Mouse (Mus musculus): ENCODE measurements around the gene Usp16. TPM values are rescaled to one million over a fixed set of nuclear protein-coding genes. Genes with fewer than 3 reads are reported as not detected.

Usp16 gene
- 21.5 and 28.8 TPM in 2 replicates for polyA plus RNA-seq (2012; rRNA removed)

DNA sequence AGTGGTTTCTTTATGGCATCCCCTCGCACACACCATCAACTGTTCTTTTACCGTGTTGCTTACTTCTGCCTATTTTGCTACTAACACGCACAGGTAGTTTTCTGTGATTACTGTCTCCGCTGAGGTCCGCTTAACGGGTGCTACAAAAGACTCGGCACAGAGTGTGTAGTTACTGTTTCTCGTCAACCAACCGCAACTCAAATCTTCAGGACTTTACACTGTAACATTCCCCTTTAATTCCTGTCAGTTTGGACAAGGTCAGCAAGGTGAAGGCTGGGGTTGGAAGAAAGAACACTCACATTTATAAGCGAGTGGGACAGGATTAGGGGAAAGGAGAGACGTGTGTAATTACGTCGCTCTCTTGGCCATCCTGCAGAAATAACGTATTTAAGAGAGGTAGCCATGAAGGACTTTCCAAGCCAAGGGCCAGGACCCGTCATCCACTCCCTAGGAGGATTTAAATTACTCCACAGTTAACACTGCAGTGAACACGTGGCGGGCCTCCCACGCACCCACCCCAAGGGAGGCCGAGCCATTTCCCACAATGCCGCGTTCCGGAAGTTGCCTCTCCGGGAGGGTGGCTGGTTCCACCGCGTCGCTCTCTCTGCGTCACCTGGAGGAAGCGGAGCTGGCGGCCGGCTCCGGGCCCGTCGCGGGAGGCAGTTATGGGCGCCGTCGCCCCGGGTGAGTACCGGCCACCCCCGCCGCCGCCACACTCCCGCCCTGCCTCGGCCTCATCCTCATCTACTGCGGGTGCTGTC lies at the start of gene Usp16:
Gene Usp16 (plus strand): TSS at position 285 of the 761 bp plus-strand sequence.
- peak; percentile 41 for DNase-seq (ENCODE audit: low read depth)

DNA sequence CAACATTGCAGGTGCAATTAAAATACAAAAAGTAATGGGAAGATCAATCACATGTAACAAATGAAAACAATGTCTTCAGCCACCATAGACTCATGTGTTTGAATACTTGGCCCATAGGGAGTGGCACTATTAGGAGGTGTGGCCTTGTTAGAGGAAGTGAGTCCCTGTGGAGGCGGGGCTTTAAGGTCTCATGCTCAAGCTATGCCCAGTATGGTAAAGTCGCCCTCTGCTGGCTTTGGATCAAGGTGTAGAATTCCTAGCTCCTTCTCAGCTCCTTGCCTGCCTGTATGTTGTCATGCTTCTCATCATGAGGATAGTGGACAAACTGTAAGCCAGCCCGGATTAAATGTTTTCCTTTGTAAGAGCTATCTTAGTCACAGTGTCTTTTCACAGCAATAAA lies 49.5 kb upstream of the Usp16 start:
- no peak for DNase-seq (ENCODE audit: low read depth)

DNA sequence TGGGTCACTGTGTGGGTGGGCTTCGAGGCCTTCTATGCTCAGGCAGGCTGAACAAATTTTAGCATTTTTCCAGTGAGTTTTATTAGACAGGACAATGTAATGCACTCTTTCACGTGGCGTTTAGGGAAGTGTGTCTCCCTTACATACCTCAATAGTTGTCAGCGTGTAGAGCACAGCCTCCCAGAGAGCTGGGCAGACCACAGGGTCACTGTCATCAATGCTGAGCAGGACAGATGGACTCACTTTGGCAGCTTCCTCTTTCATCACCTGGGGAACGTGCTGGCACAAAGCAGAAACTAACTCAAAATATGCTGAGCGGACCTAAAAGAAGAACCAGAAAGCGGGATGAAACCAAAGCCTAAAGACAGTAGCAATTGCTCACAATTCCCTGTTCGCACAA lies 33.8 kb upstream of the Usp16 start:
- DNase-seq (ENCODE audit: low read depth) = no peak

DNA sequence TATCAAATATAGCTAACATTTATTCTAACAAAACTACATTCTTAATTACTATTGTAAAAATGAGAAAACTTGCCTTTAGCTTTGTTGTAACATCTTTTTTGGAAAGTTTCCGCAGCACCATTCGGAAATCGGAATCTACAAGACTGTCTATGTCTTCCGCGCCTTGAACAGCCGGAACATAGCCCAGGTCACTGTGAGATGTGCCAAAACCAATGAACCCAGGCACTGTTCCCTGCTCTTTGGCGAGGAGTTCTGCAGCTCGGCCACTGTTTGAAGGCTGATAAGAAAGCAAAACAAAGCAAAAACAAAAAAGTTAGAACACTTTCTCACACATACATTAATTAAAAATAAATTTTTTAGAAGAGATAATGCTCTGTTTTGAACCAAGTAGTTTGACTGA lies 27.0 kb upstream of the Usp16 start:
- DNase-seq (ENCODE audit: low read depth) = no peak

- DNase-seq (ENCODE audit: low read depth) = peak; percentile 88
Observed at GRCm38 (mm10) chr16:87432033-87432814, 22.3 kb upstream of the Usp16 start, which contains the start of gene Ltn1. Gene Ltn1, minus strand, starts transcription at chr16:87432612.

GRCm38 (mm10) chr16:87434266-87434665 lies 20.2 kb upstream of the Usp16 start:
- DNase-seq (ENCODE audit: low read depth) = no peak

DNA sequence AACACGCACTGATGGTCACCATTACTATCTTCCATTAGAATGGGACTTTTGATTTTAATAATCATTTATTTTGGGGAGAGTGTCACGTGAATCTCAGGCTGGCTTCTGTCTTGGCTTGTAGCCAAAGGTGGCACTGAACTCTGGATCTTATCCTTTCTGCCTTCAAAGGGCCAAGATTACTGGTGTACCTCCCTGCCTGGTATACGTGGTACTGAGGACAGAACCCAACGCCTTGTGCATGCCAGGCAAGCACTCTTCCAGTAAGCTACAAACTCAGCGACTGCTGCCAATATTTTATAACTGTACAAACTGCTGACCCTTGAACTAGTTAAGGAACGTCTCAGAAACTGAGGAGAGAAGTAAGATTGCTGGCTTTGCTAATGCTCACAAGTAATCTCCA lies 19.6 kb upstream of the Usp16 start:
- DNase-seq (ENCODE audit: low read depth) = no peak

- no peak for DNase-seq (ENCODE audit: low read depth)
Observed at GRCm38 (mm10) chr16:87435411-87436205, 18.9 kb upstream of the Usp16 start.

DNA sequence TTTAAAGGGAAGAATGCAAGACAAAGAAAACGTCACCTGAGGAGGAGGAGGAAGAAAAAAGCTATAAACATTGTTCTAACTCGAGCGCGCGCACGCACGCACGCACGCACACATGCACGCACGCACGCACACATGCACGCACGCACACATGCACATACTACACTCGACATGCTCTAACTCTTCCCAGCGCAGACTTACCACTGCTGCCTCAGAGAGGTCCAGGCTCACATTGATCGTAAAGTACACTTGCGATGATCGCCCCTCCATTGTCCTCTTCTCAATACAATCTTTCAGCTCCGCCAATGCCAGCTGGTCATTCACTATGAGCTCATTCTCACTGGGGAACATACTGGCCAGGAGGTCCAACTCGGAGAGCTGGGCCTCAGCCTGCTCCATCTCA lies 17.4 kb upstream of the Usp16 start:
- no peak for DNase-seq (ENCODE audit: low read depth)

DNA sequence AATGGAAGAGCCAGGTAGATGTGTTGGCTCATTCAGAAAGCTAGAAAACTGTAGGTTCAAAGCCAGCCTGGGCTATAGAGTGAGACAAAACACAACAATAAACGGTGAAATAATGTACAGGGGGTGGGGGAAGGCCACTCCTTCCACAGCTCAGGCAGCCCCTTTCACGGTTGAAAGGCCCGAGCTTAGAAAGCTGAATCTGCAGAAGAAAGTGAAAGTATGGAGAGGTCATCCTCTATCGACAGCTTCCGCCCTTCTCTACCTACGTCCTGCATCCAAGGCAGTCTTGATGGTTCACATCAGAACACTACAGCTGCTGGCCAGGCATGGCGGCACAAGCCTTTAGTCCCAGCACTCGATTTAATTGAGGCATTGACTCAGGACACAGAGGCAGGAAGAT lies 15.8 kb upstream of the Usp16 start:
- no peak for DNase-seq (ENCODE audit: low read depth)

- peak; percentile 55 for DNase-seq (ENCODE audit: low read depth)
Observed at GRCm38 (mm10) chr16:87440184-87440686, 14.3 kb upstream of the Usp16 start, which contains the start of gene Rwdd2b. Gene Rwdd2b, minus strand, starts transcription at chr16:87440573.

DNA sequence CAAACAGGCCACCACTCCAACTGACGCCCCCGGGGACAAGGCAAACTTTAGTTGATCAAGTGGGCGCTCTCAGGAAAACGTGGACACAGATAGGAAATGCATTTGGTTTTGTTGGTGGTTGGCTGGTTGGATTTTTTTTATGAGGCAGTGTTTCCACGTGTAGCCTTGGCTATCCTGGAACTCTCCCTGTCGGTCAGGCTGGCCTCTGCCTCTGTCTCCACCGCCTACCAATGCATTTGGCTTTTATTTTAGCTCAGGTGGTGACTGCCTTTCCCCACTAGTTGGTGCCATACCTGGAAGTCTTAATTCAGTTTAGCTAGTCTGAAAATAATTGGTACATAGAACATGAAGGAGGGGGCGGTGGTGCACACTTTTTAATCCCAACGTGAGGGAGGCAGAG lies 13.4 kb upstream of the Usp16 start:
- no peak for DNase-seq (ENCODE audit: low read depth)

DNA sequence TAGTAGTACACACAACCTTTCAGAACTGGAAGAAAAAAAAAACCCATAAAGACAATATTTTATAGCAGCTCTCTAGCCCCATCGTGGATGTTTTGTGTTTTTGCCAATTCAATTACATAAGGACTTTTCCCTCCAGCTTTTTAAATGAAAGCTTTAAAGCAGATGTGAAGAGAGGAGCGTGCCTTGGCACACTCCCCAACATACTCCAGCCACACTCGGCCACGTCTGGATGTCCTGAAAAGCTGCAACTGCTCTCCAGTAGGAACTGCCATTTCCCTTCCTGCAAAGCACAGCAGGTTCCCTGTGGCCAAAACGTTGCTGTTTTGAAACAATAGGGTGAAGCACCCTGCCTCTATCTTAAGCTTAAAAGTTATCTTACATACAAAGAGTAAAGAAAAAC lies 12.2 kb upstream of the Usp16 start:
- no peak for DNase-seq (ENCODE audit: low read depth)

DNA sequence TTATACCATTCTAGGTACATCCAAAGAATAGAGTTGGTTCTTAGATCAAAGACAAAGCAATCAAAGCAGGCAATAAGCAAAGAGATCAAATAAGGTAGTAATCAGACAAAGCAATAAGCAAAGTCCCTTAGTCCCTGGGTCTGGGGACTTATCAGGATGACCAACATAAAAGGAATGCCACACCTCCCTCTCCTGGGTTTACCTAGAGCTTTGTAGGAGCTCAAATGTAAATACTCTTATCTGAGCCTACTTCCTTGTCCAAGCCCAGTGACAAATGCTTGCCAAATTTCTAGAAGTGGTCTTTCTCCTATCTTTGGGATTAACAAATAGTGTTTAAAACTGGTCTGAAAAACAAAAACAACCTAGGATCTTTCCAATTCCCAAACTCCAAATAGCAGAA lies 11.3 kb upstream of the Usp16 start:
- DNase-seq (ENCODE audit: low read depth) = no peak

DNA sequence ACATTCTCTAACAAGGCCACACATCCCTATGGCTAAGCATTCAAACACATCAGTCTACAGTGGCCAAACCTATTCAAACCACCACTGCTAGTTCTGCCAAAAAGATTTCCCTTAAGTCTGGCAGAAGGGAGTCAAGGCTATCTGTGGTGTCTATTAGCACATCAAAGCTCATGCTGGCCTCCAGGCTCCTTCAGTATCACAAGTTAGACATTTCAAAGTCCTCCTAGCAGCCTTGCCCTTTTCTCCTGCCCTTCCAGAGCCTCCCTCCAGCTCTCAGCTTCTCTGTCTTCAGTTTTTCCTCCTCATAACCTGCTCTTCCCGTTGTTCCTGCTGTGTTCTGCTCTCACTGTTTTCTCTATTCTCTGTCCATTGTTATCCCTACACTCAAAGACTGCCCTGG lies 10.4 kb upstream of the Usp16 start:
- DNase-seq (ENCODE audit: low read depth) = no peak

- DNase-seq (ENCODE audit: low read depth) = no peak
Observed at GRCm38 (mm10) chr16:87445110-87445509, 9.4 kb upstream of the Usp16 start.

GRCm38 (mm10) chr16:87445528-87445927 lies 9.0 kb upstream of the Usp16 start:
- no peak for DNase-seq (ENCODE audit: low read depth)

GRCm38 (mm10) chr16:87453226-87453625 lies 1.3 kb upstream of the Usp16 start:
- no peak for DNase-seq (ENCODE audit: low read depth)

DNA sequence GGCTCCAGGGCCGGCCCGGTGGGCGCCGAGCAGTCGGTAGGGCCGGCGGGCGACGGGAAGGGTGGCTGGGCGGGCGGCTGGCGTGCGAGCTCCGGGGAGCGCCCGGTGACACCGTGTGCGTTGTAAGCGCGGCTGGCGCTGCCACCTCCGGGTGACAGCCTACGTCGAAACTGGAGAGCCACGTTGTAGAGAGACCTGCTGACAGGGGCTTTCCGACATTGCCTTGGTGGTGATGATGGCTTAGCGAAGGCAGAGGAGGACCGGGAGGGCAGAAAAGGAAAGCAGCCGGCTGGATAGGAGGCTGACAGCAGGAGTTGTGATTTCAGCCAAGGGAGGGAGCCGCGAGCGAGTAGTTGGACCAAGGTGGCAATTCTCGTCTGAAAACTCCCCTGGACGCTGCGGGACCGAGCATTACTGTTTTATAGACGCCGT lies 693 bp downstream of the Usp16 start:
- no peak for DNase-seq (ENCODE audit: low read depth)

DNA sequence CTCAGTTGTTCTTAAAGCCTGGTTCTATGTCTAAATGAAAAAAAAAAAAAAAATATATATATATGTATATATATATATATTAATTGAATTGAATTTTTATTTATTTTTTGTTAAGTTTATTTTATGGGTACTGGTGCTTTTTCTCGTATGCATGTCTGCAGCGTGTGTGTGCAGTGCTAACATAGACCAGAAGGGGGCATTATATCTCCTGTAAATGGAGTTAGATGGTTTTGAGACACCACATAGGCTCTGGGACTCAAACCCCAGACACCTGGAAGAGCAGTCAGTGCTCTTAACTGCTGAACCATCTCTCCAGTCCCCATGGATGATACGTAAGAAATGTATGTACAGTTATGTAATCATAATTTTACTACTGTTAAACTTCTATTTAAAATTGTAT lies 4.2 kb downstream of the Usp16 start:
- no peak for DNase-seq (ENCODE audit: low read depth)

DNA sequence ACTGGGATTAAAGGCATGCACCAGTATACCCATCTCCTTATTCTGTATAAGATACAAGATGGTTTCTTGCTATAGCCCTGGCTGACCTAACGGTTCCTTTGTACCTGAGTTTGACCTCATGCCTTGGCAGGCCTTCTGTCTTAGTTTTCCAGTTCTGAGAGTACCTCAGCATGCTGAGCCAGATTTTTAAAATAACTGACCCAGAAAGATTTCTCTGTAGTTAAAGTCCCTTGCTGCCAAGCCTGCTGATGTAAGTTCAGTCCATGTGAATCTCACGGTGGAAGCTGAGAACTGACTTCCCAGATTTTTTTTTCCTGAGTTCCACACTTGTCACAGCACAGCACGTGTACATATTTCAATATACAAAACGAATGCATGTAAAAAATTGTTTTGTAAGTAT lies 16.1 kb downstream of the Usp16 start:
- no peak for DNase-seq (ENCODE audit: low read depth)

- DNase-seq (ENCODE audit: low read depth) = no peak
Observed at GRCm38 (mm10) chr16:87484367-87484766, 29.9 kb downstream of the Usp16 start.

Data from gonadal fat pad, adult 2 months (tissue).